Mouse (Mus musculus): Measurements from ENCODE around the gene Pitpnm1. TPM values are rescaled to one million over a fixed set of nuclear protein-coding genes. Genes with fewer than 3 reads are reported as not detected.

The Pitpnm1 gene
- polyA plus RNA-seq, 1 experiment: not detected

GRCm38 (mm10) chr19:4097441-4097825 is 2.4 kb upstream of the Pitpnm1 start:
- Histone ChIP-seq H3K27ac (ENCODE audit: insufficient read depth, low read depth, low read length) (no peak overlapping the region), H3K4me3 (ENCODE audit: insufficient read depth, low read depth, low read length) (peak overlapping the region; percentile 57), H3K4me1 (ENCODE audit: control insufficient read depth, insufficient read depth, low read length) (peaks cover 38% of the 10 kb centered on the region)
- TF ChIP-seq CTCF (IDR thresholded peaks at IDR 0.05; ENCODE audit: insufficient read depth, low read depth, low read length) (no peak), POLR2A (IDR thresholded peaks at IDR 0.05; ENCODE audit: insufficient read depth, low read depth, low read length) (no peak)
- WGBS: 2% methylated on average over 21 of the region's 21 CpGs

- Histone ChIP-seq H3K4me3 (ENCODE audit: insufficient read depth, low read depth, low read length) (no peak overlapping the region), H3K4me1 (ENCODE audit: control insufficient read depth, insufficient read depth, low read length) (peaks cover 47% of the 10 kb centered on the region), H3K27ac (ENCODE audit: insufficient read depth, low read depth, low read length) (no peak overlapping the region)
- WGBS: 86% methylated on average over 13 of the region's 13 CpGs
- TF ChIP-seq POLR2A (IDR thresholded peaks at IDR 0.05; ENCODE audit: insufficient read depth, low read depth, low read length): no peak
- TF ChIP-seq CTCF (IDR thresholded peaks at IDR 0.05; ENCODE audit: insufficient read depth, low read depth, low read length): no peak
These were observed 1.4 kb upstream of the Pitpnm1 start for GRCm38 (mm10) chr19:4098426-4098825.

- Histone ChIP-seq H3K4me1 (ENCODE audit: control insufficient read depth, insufficient read depth, low read length) (peaks cover 47% of the 10 kb centered on the region), H3K4me3 (ENCODE audit: insufficient read depth, low read depth, low read length) (no peak overlapping the region), H3K27ac (ENCODE audit: insufficient read depth, low read depth, low read length) (no peak overlapping the region)
- WGBS: 10% methylated on average over 9 of the region's 9 CpGs
- peak; percentile 86 for TF ChIP-seq CTCF (IDR thresholded peaks at IDR 0.05; ENCODE audit: insufficient read depth, low read depth, low read length)
- no peak for TF ChIP-seq POLR2A (IDR thresholded peaks at IDR 0.05; ENCODE audit: insufficient read depth, low read depth, low read length)
These were observed 742 bp upstream of the Pitpnm1 start for GRCm38 (mm10) chr19:4099056-4099455.

GRCm38 (mm10) chr19:4100718-4101261 is 992 bp downstream of the Pitpnm1 start:
- under 1% methylated on average over 52 of the region's 52 CpGs for WGBS
- peaks cover 47% of the 10 kb centered on the region for H3K4me1 ChIP-seq (ENCODE audit: control insufficient read depth, insufficient read depth, low read length)
- no peak for TF ChIP-seq CTCF (IDR thresholded peaks at IDR 0.05; ENCODE audit: insufficient read depth, low read depth, low read length)
- TF ChIP-seq POLR2A (IDR thresholded peaks at IDR 0.05; ENCODE audit: insufficient read depth, low read depth, low read length): peak; percentile 41
- H3K27ac ChIP-seq (ENCODE audit: insufficient read depth, low read depth, low read length): peak overlapping the region; percentile 57; the same call in 1 of the 2 replicates
- peak overlapping the region; percentile 73 for H3K4me3 ChIP-seq (ENCODE audit: insufficient read depth, low read depth, low read length)

- WGBS: 55% methylated on average over 6 of the region's 6 CpGs
- H3K27ac ChIP-seq (ENCODE audit: insufficient read depth, low read depth, low read length): no peak overlapping the region
- TF ChIP-seq CTCF (IDR thresholded peaks at IDR 0.05; ENCODE audit: insufficient read depth, low read depth, low read length) (no peak), POLR2A (IDR thresholded peaks at IDR 0.05; ENCODE audit: insufficient read depth, low read depth, low read length) (no peak)
- H3K4me1 ChIP-seq (ENCODE audit: control insufficient read depth, insufficient read depth, low read length): peaks cover 45% of the 10 kb centered on the region
- peak overlapping the region; percentile 73 for H3K4me3 ChIP-seq (ENCODE audit: insufficient read depth, low read depth, low read length)
These were observed 1.7 kb downstream of the Pitpnm1 start for GRCm38 (mm10) chr19:4101466-4101865.

- 88% methylated on average over 2 of the region's 2 CpGs for WGBS
- TF ChIP-seq POLR2A (IDR thresholded peaks at IDR 0.05; ENCODE audit: insufficient read depth, low read depth, low read length) (no peak), CTCF (IDR thresholded peaks at IDR 0.05; ENCODE audit: insufficient read depth, low read depth, low read length) (no peak)
- Histone ChIP-seq H3K27ac (ENCODE audit: insufficient read depth, low read depth, low read length) (no peak overlapping the region), H3K4me3 (ENCODE audit: insufficient read depth, low read depth, low read length) (peak overlapping the region; percentile 73; the same call in 1 of the 2 replicates), H3K4me1 (ENCODE audit: control insufficient read depth, insufficient read depth, low read length) (peaks cover 44% of the 10 kb centered on the region)
These were observed 2.3 kb downstream of the Pitpnm1 start for GRCm38 (mm10) chr19:4102049-4102448.

- Histone ChIP-seq H3K4me3 (ENCODE audit: insufficient read depth, low read depth, low read length) (no peak overlapping the region), H3K4me1 (ENCODE audit: control insufficient read depth, insufficient read depth, low read length) (peaks cover 41% of the 10 kb centered on the region), H3K27ac (ENCODE audit: insufficient read depth, low read depth, low read length) (no peak overlapping the region)
- TF ChIP-seq POLR2A (IDR thresholded peaks at IDR 0.05; ENCODE audit: insufficient read depth, low read depth, low read length) (no peak), CTCF (IDR thresholded peaks at IDR 0.05; ENCODE audit: insufficient read depth, low read depth, low read length) (no peak)
- 95% methylated on average over 12 of the region's 12 CpGs for WGBS
These were observed 2.8 kb downstream of the Pitpnm1 start for GRCm38 (mm10) chr19:4102626-4103025.

- WGBS: 97% methylated on average over 18 of the region's 18 CpGs
- Histone ChIP-seq H3K4me3 (ENCODE audit: insufficient read depth, low read depth, low read length) (no peak overlapping the region), H3K27ac (ENCODE audit: insufficient read depth, low read depth, low read length) (no peak overlapping the region), H3K4me1 (ENCODE audit: control insufficient read depth, insufficient read depth, low read length) (peaks cover 36% of the 10 kb centered on the region)
- no peak for TF ChIP-seq POLR2A (IDR thresholded peaks at IDR 0.05; ENCODE audit: insufficient read depth, low read depth, low read length)
- TF ChIP-seq CTCF (IDR thresholded peaks at IDR 0.05; ENCODE audit: insufficient read depth, low read depth, low read length): no peak
These were observed 3.5 kb downstream of the Pitpnm1 start for GRCm38 (mm10) chr19:4103294-4103693.

- 78% methylated on average over 3 of the region's 3 CpGs for WGBS
- H3K4me1 ChIP-seq (ENCODE audit: control insufficient read depth, insufficient read depth, low read length): peaks cover 31% of the 10 kb centered on the region
- H3K4me3 ChIP-seq (ENCODE audit: insufficient read depth, low read depth, low read length): no peak overlapping the region
- no peak overlapping the region for H3K27ac ChIP-seq (ENCODE audit: insufficient read depth, low read depth, low read length)
- no peak for TF ChIP-seq POLR2A (IDR thresholded peaks at IDR 0.05; ENCODE audit: insufficient read depth, low read depth, low read length)
- TF ChIP-seq CTCF (IDR thresholded peaks at IDR 0.05; ENCODE audit: insufficient read depth, low read depth, low read length): no peak
These were observed 4.0 kb downstream of the Pitpnm1 start for GRCm38 (mm10) chr19:4103792-4104191.

Data from olfactory bulb, adult 2 months (tissue).